Mouse (Mus musculus) CD4-positive, CD25-positive, alpha-beta regulatory T cell, adult 2 months (primary cell): ENCODE measurements around the gene Snca.

Experiments
- DNase-seq: peaks from one replicate; pipeline ENCODE4 v3.0.0-alpha.2; 2012; ENCODE audit warnings: low read depth, low spot score

Snca gene

GRCm38 (mm10) chr6:60829282-60829891, at the start of gene Snca:
Gene Snca, minus strand, starts transcription at chr6:60829855.
- no peak for DNase-seq

DNA sequence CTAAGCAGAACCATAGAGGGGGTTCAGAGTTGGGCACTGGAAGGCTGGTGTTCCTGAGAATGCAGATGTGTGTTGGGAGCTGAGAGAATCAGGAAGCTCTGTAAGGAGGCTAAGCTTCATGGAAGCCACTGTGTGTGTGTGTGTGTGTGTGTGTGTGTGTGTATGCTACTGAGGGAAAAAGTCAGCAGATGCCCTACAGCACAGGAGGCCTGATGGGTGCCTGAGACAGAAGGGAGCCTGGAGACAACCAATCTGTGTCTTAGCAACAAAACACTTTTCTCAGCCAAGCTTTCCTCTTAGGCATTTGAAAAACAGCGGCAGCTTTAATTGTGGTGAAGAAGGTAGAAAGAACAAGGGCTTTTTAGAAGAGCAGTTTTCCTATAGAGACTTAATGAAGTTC, 40.5 kb upstream of the Snca start:
- DNase-seq: no peak

DNA sequence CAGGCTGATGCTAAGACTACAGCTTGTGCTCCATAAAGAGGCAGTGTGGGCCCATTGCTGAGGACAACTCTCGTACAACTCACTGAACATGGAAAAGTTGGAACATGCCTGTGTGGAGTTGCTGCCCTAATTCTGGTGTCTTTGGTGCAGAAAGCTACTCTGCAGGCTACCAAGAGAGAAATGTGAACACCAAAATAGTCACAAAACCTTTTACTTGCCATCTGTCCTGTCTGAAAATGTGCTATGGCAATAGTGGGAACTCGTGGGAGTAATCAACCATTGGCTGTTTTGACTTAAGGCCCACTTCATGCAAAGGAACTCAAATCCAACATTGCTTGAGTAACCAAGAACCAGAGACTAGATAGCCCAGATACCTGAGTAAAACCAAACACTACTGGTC, 26.9 kb upstream of the Snca start:
- DNase-seq: no peak

- no peak for DNase-seq
Observed at GRCm38 (mm10) chr6:60851690-60852089, 22.0 kb upstream of the Snca start.

- DNase-seq: no peak
Observed at GRCm38 (mm10) chr6:60828429-60829264, 1.0 kb downstream of the Snca start.

DNA sequence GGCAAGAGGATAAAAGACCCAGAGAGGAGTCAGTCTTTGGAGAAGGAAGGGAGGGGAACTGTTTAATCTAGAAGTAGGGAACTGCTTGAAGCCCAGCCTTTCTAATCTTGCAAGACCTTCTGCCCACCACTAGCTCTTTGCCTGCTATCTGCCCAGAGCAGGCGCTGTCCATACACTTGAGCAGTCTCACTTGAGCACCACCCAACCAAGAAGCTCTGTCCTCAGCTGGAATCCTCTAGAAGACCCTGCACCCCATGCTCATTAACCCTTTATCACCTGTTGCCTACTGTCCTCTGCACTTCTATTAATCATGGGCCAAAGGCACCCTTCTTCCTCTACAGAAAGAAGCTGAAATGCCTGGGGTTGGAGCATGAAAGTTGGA, 1.6 kb downstream of the Snca start:
- DNase-seq: no peak

DNA sequence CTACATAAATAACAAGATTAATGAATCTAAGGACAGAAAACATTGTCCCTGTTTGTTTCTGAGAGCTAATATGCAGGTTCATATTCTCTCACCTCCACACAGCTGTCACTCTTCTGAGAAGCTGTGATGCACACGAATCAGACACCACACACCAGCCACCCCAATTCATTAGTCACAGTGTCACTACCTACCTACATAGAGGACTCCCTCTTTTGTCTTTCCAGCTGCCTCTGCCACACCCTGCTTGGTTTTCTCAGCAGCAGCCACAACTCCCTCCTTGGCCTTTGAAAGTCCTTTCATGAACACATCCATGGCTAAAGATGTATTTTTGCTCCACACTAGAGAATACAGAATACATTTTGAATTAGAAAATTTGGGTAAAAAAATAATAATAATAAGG, 2.4 kb downstream of the Snca start:
- no peak for DNase-seq

- no peak for DNase-seq
Observed at GRCm38 (mm10) chr6:60819272-60819671, 10.4 kb downstream of the Snca start.

GRCm38 (mm10) chr6:60813516-60813915, 16.1 kb downstream of the Snca start:
- DNase-seq: no peak

- no peak for DNase-seq
Observed at GRCm38 (mm10) chr6:60798266-60798665, 31.4 kb downstream of the Snca start.

DNA sequence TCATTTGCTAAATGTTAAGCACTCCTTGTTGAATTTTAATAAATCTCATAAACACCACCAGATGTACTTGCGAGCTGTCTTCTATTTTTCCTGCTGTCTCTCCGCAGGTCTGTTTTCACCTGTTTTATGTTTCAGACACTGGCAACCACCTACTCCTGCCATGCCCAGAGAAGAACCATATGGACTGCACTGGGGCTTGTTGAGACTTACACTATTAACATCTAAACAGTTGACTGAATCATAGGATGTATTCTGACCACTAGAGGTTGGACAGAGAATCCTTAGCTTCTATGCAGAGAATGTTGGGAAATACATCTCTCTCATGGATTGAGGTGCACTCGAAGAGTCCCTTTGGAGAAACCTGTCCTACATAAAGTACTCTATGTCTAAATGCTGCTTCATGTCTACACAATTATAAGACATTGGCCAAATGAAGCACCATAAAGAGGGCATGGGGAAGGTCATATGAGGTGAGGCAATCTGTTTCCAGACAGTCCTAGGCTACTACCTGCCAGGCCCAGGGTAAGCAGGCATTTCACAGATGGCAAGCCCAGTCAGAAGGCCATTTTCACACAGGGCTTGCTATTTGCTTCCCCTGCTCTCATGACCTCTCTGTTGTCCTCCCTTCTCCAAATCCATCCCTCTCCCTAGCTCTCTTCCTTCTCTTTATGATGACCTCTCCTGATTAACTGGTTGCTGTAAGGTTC, 35.8 kb downstream of the Snca start:
- DNase-seq: no peak

DNA sequence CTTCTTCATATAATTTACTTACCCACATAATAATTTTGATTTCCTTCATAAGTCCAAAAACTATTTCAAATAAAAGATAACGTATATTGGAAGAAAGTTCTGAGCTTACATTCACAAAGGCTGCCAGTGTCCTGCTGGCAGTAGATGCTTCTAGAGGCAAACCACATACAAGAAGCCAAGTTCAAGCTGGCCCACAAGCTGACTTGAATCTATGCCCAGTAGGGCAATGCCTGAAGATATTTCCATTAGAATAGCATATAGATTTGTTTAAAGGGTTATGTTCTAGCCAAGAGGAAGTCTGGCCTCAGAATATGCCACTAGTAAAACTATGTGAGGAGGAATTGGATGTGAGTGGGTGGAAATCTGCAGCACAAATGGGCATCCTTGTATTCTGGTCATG, 42.7 kb downstream of the Snca start:
- no peak for DNase-seq

DNA sequence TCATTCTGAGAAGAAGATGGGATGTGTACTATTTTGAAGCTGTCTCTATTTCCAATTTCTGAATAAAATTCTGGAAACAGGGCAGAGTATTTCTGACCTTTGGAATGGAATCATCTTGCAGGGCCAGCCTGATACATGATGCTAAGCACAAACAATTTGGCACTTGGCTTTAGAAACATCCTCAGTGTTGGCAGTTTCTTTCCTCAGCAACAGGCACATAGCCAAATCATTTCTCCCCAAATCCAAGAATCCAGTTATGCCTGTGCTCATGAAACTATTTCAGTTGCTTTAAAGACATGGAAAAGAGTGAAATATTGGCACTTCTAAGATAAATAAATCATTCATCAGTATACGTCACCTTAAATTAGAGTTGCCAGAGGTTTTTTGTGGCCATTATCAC, 57.8 kb downstream of the Snca start:
- DNase-seq: no peak

DNA sequence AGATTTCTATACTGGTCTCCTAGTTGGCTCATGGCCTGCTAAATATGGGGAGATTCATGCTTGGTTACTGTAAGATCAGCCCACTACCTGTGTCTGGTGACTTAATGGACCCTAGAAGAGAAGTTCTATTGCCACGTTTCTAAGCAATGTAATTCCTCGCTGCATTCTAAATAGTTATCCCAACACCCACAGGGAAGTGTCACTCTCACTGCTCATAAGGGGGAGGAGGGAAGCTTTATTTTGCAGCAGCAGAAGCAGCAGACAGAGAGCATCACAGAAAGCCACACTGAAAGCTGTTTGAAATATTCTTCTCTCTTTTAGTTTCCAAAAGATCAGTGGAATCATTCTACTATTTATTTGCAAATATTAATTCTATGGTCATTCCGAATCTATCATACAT, 64.0 kb downstream of the Snca start:
- no peak for DNase-seq

DNA sequence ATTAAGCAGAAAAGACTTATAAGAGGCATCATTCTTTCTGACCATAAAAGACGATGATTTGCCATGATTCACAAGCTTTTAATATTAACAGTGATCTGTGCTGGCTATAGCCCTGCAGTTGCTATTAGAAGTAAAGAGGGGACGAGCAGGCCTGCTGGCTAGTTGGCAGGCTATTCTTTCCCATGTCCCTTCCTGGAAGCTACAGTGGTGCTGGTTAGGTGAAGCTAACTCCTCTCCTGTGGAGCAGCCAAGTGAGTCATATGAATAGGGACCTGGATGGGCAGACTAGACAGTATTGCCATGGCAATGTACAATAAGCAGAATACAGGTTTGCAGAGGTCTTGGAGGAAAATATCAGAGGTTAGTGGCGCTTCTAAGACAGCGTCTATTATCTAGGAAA, 66.8 kb downstream of the Snca start:
- DNase-seq: no peak

DNA sequence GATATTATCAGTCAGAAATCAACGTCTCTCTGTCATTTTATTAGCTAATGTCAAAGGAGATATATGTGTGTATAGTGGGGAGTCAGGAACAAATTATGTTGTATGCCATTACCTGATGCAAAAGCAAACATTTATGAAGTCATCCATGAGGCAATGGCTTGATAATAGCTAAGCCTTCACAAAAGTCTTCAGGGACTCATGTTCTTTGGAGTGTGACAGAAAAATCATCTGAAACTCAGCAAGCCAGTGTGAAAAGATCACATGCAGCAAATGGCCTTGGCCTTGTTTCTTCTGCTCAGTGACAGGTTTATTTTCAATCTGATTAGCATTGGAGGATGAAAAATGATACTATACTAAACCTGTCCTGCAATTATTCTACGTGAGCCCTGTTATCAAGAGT, 67.9 kb downstream of the Snca start:
- no peak for DNase-seq

GRCm38 (mm10) chr6:60754975-60755374, 74.7 kb downstream of the Snca start:
- DNase-seq: no peak

DNA sequence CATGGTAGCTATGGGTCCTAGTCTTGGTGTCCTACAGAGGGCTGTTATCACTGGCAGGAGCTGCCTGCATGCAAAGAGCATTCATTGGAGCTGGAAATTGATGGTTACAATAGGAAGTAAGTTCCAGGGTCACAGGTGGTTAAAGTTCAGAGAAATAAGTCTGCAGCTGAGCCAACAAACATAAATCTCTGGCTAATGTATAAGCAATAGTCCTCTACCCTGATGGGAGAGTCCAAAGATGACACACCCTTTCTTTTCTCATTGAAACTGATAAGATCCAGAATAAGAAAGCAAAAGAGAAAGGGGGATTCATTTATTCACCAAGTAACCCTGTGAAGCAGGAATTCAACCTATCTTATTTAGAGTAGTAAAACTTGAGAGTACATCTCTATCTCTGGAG, 83.7 kb downstream of the Snca start:
- DNase-seq: no peak

DNA sequence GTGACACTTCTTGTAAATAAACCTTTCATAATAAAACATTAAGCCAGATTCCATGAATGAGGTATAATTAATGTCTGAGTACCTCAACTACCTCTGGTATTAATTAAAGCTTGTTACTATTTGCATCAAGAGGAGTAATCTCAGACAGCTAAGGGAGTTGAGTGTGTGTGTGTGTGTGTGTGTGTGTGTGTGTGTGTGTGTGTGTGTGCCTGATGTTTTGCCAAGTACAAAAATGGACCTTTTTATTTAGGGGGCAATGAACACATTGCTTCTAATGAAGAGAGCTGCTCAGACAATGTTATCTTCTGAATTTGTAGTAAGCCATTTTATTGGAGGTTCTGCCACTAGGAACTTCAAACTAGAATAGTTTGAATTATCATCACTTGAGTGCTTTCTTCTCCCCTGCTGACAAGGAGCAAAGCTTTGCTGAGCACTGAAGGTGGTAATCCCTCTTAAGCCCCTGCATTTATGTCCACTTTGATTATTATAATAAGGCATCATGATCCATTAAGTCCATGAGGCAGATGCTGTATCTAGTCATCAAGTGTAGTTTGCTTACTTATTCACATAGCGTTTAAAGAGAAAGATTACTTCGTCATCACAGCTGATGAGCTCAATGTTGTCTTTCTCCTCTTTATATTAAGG, 88.1 kb downstream of the Snca start:
- DNase-seq: no peak

DNA sequence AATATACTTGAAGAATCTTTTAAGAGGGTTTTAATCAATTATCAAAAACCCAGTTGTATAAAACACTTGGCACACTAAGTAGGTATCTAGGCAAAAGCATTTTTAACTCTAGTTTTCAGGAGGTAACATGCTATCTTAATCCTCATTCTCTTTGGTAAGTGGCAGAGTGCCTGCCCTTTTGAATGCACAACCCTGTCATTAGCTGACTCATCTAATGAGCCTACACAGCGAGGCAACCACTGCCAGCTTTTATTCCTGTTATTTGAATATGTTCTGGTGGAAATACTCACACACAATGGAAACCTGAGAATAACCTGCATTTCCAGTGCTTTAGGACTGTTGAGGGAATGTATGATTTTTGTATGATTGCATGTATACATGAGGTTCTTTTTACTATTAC, 89.9 kb downstream of the Snca start:
- no peak for DNase-seq

DNA sequence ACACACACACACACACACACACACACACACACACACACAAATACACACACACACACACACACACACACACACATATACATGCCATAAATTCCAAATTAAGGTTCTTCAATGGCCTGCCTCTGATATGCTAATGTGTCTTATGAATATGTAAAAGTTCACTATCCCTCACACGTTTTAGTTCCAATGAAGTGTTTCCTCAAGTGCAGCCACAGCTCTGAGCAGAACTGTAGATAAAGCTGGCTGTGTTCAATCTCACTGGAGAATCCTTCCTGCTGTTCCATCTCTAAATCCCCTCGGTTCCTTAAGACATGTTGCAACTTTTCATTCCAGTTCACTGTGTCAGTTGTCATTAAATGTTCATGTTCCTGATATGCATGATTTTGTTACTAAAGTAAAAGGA, 98.5 kb downstream of the Snca start:
- no peak for DNase-seq

DNA sequence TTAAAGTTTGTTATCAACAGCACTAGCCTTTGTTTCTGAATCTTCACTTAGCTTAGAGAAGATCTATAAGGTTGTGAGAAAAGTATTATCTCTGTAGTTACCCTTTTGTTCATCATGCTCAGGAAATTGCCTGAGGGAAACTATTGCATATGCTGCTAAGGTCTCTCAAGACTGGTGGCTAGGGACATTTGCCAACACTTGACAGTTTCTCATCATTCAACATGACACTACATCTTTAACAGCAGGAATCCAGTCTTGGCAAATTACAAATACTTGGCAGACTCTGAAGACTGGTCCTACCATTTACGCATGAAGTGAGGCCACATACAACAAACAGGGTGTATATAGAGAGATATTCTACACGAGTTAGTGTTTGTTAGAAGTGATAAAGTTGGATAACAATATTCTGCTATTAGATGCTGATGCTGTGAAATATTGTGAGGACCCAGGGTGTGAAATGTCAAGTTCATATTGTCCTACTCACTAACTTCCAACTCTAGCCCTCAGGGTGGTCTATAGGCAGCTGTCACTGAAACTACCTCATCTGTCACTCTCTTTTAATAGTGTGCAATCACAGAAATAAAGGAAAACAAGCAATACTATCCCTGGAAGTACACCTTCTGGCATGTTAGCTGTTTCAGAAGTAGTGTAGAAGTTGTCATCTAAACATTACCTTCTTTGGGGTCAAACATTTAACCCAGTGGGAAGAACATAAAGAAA, 105.4 kb downstream of the Snca start:
- no peak for DNase-seq
